Mouse (Mus musculus): ENCODE data around the gene Rccd1. TPM values are rescaled to one million over a fixed set of nuclear protein-coding genes. Genes with fewer than 3 reads are reported as not detected.

Gene Rccd1
- polyA plus RNA-seq, 1 experiment from 2014 or later, result 16.2 TPM

GRCm38 (mm10) chr7:80294764-80295648 is 29.2 kb downstream of the Rccd1 start:
- 9% methylated on average over 37 of the region's 37 CpGs for WGBS

GRCm38 (mm10) chr7:80294062-80294763 is 30.0 kb downstream of the Rccd1 start, which contains the start of gene Prc1:
Prc1 (plus strand) TSS chr7:80294450.
- Histone ChIP-seq H3K27ac (peak within 1 kb of the TSS; percentile 66), H3K36me3 (ENCODE audit: poor library complexity, severe bottlenecking) (peaks cover 18% of the 10 kb centered on the region), H3K4me1 (peaks cover 28% of the 10 kb centered on the region), H3K9ac (peak within 1 kb of the TSS; percentile 86), H3K4me2 (peak within 1 kb of the TSS; percentile 86), H3K4me3 (peak within 1 kb of the TSS; percentile 86), H3K27me3 (no peaks in the 10 kb centered on the region), H3K9me3 (replicated peaks) (no peaks in the 10 kb centered on the region)
- WGBS, result under 1% methylated on average over 52 of the region's 52 CpGs
- peak; percentile 99 for ATAC-seq

More at GRCm38 (mm10) chr7:80294764-80295648, 29.2 kb downstream of the Rccd1 start:
- H3K9me3 ChIP-seq (replicated peaks), result no peaks in the 10 kb centered on the region
- peak overlapping the region; percentile 86 for H3K9ac ChIP-seq
- no peaks in the 10 kb centered on the region for H3K27me3 ChIP-seq
- H3K36me3 ChIP-seq (ENCODE audit: poor library complexity, severe bottlenecking), result peaks cover 20% of the 10 kb centered on the region
- peaks cover 28% of the 10 kb centered on the region for H3K4me1 ChIP-seq
- H3K4me2 ChIP-seq, result peak overlapping the region; percentile 86
- peak; percentile 57 for ATAC-seq
- H3K4me3 ChIP-seq, result peak overlapping the region; percentile 86
- H3K27ac ChIP-seq, result peak overlapping the region; percentile 66

GRCm38 (mm10) chr7:80287736-80288135 is 36.5 kb downstream of the Rccd1 start:
- no peak for ATAC-seq
- no peak overlapping the region for H3K27ac ChIP-seq
- H3K27me3 ChIP-seq, result no peaks in the 10 kb centered on the region
- no peak overlapping the region for H3K4me3 ChIP-seq
- WGBS, result 88% methylated on average over 10 of the region's 10 CpGs
- H3K4me2 ChIP-seq, result no peak overlapping the region
- H3K4me1 ChIP-seq, result no peaks in the 10 kb centered on the region
- no peak overlapping the region for H3K9ac ChIP-seq
- H3K36me3 ChIP-seq (ENCODE audit: poor library complexity, severe bottlenecking), result peaks cover 81% of the 10 kb centered on the region
- no peaks in the 10 kb centered on the region for H3K9me3 ChIP-seq (replicated peaks)

GRCm38 (mm10) chr7:80285725-80286124 is 38.5 kb downstream of the Rccd1 start:
- Histone ChIP-seq H3K27me3 (no peaks in the 10 kb centered on the region), H3K4me1 (no peaks in the 10 kb centered on the region), H3K9ac (no peak overlapping the region), H3K4me3 (no peak overlapping the region), H3K36me3 (ENCODE audit: poor library complexity, severe bottlenecking) (peaks cover 90% of the 10 kb centered on the region), H3K9me3 (replicated peaks) (no peaks in the 10 kb centered on the region), H3K27ac (no peak overlapping the region), H3K4me2 (no peak overlapping the region)
- WGBS, result 95% methylated on average over 6 of the region's 6 CpGs
- ATAC-seq, result no peak

GRCm38 (mm10) chr7:80284391-80284790 is 39.9 kb downstream of the Rccd1 start:
- ATAC-seq, result no peak
- H3K9ac ChIP-seq, result no peak overlapping the region
- no peaks in the 10 kb centered on the region for H3K27me3 ChIP-seq
- no peaks in the 10 kb centered on the region for H3K4me1 ChIP-seq
- H3K4me3 ChIP-seq, result no peak overlapping the region
- 89% methylated on average over 5 of the region's 5 CpGs for WGBS
- H3K36me3 ChIP-seq (ENCODE audit: poor library complexity, severe bottlenecking), result peaks cover 91% of the 10 kb centered on the region
- no peaks in the 10 kb centered on the region for H3K9me3 ChIP-seq (replicated peaks)
- H3K27ac ChIP-seq, result no peak overlapping the region
- no peak overlapping the region for H3K4me2 ChIP-seq

- peaks cover 94% of the 10 kb centered on the region for H3K36me3 ChIP-seq (ENCODE audit: poor library complexity, severe bottlenecking)
Observed at GRCm38 (mm10) chr7:80283226-80283918, 40.9 kb downstream of the Rccd1 start.

GRCm38 (mm10) chr7:80281646-80282045 is 42.6 kb downstream of the Rccd1 start:
- no peak overlapping the region for H3K9ac ChIP-seq
- 88% methylated on average over 3 of the region's 3 CpGs for WGBS
- ATAC-seq, result no peak
- H3K27ac ChIP-seq, result no peak overlapping the region
- no peaks in the 10 kb centered on the region for H3K9me3 ChIP-seq (replicated peaks)
- H3K4me1 ChIP-seq, result no peaks in the 10 kb centered on the region
- H3K27me3 ChIP-seq, result no peaks in the 10 kb centered on the region
- H3K36me3 ChIP-seq (ENCODE audit: poor library complexity, severe bottlenecking), result peaks cover 94% of the 10 kb centered on the region
- no peak overlapping the region for H3K4me2 ChIP-seq
- H3K4me3 ChIP-seq, result no peak overlapping the region

More at GRCm38 (mm10) chr7:80283226-80283918, 40.9 kb downstream of the Rccd1 start:
- Histone ChIP-seq H3K4me2 (no peak overlapping the region), H3K4me1 (no peaks in the 10 kb centered on the region), H3K27me3 (no peaks in the 10 kb centered on the region), H3K9me3 (replicated peaks) (no peaks in the 10 kb centered on the region), H3K4me3 (no peak overlapping the region), H3K9ac (no peak overlapping the region), H3K27ac (no peak overlapping the region)
- 87% methylated on average over 3 of the region's 3 CpGs for WGBS
- ATAC-seq, result no peak

- Histone ChIP-seq H3K4me1 (no peaks in the 10 kb centered on the region), H3K36me3 (ENCODE audit: poor library complexity, severe bottlenecking) (peaks cover 94% of the 10 kb centered on the region), H3K27me3 (no peaks in the 10 kb centered on the region), H3K4me2 (no peak overlapping the region), H3K4me3 (no peak overlapping the region), H3K27ac (no peak overlapping the region), H3K9ac (no peak overlapping the region), H3K9me3 (replicated peaks) (no peaks in the 10 kb centered on the region)
- no peak for ATAC-seq
- WGBS, result 80% methylated on average over 2 of the region's 2 CpGs
Observed at GRCm38 (mm10) chr7:80280998-80281397, 43.3 kb downstream of the Rccd1 start.

- WGBS, result 85% methylated on average over 10 of the region's 10 CpGs
- no peak overlapping the region for H3K9ac ChIP-seq
- no peaks in the 10 kb centered on the region for H3K27me3 ChIP-seq
- no peak overlapping the region for H3K27ac ChIP-seq
- H3K4me2 ChIP-seq, result no peak overlapping the region
- peaks cover 4% of the 10 kb centered on the region; the same call in 1 of the 2 replicates for H3K9me3 ChIP-seq (replicated peaks)
- ATAC-seq, result no peak
- peaks cover 92% of the 10 kb centered on the region for H3K36me3 ChIP-seq (ENCODE audit: poor library complexity, severe bottlenecking)
- H3K4me3 ChIP-seq, result no peak overlapping the region
- no peaks in the 10 kb centered on the region for H3K4me1 ChIP-seq
Observed at GRCm38 (mm10) chr7:80280032-80280431, 44.2 kb downstream of the Rccd1 start.

GRCm38 (mm10) chr7:80276374-80276773 is 47.9 kb downstream of the Rccd1 start:
- no peak for ATAC-seq
- H3K9me3 ChIP-seq (replicated peaks), result peaks cover 16% of the 10 kb centered on the region
- 97% methylated on average over 4 of the region's 4 CpGs for WGBS
- H3K36me3 ChIP-seq (ENCODE audit: poor library complexity, severe bottlenecking), result peaks cover 86% of the 10 kb centered on the region
- no peaks in the 10 kb centered on the region for H3K27me3 ChIP-seq
- H3K9ac ChIP-seq, result no peak overlapping the region
- 0 out of 2 replicates have a peak, but pooled peaks cover 2% of the 10 kb centered on the region for H3K4me1 ChIP-seq
- H3K27ac ChIP-seq, result no peak overlapping the region
- H3K4me3 ChIP-seq, result no peak overlapping the region
- H3K4me2 ChIP-seq, result no peak overlapping the region

GRCm38 (mm10) chr7:80273456-80273855 is 50.8 kb downstream of the Rccd1 start:
- H3K36me3 ChIP-seq (ENCODE audit: poor library complexity, severe bottlenecking), result peaks cover 58% of the 10 kb centered on the region
- ATAC-seq, result no peak

More at GRCm38 (mm10) chr7:80273456-80273855, 50.8 kb downstream of the Rccd1 start:
- Histone ChIP-seq H3K9me3 (replicated peaks) (peaks cover 16% of the 10 kb centered on the region), H3K4me2 (no peak overlapping the region), H3K4me1 (peaks cover 24% of the 10 kb centered on the region), H3K27ac (no peak overlapping the region), H3K4me3 (no peak overlapping the region), H3K27me3 (no peaks in the 10 kb centered on the region), H3K9ac (no peak overlapping the region)
- 89% methylated on average over 2 of the region's 2 CpGs for WGBS

Measured in forebrain, embryonic 13.5 days (tissue).